Mouse (Mus musculus): ENCODE measurements around the gene Wnk4.

DNA sequence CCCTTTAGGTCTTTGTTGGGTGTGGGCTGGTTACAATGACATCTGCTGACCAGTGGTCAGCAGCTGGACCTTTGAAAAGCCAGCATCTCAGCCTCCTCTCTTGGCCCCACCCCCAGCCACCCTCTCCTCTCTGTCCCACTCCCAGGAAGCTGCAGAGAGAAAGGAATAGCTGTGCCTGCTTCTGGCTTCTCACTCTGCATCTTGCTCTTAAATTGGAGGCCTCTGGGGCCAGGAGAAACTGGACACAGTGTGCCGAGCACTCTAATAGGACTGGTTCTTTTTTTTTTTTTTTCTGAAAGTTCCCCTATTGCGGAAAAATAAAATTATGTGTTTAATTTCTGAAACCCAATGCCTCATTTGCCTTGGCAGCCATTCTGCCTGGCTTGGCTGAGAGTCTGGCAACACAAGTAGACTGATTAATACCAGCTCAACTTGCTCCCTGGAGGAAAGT is 30.3 kb upstream of the Wnk4 start:
- TF ChIP-seq CTCF (conservative IDR thresholded peaks at IDR 0.05; ENCODE audit: low read length) (no peak), NANOG (IDR thresholded peaks at IDR 0.05; ENCODE audit: borderline replicate concordance, low read length) (no peak), POU5F1 (IDR thresholded peaks at IDR 0.05; ENCODE audit: borderline replicate concordance, low read length) (no peak)

Data from E14TG2a.4 (cell line).